Mouse (Mus musculus): Measurements from ENCODE around the gene Nectin4.

Nectin4 gene

GRCm38 (mm10) chr1:171360253-171360652 is 9.6 kb upstream of the Nectin4 start:
- DNase-seq (ENCODE audit: low spot score): no peak

GRCm38 (mm10) chr1:171360656-171361055 is 9.2 kb upstream of the Nectin4 start, which contains the start of gene Klhdc9:
TSS of gene Klhdc9 (minus strand) at chr1:171360798.
- peak; percentile 89 for DNase-seq (ENCODE audit: low spot score)

GRCm38 (mm10) chr1:171361106-171362103 is 8.5 kb upstream of the Nectin4 start:
- peak; percentile 64 for DNase-seq (ENCODE audit: low spot score)

GRCm38 (mm10) chr1:171365934-171366333 is 4.0 kb upstream of the Nectin4 start:
- DNase-seq (ENCODE audit: low spot score): no peak

- DNase-seq (ENCODE audit: low spot score): no peak
Measured at GRCm38 (mm10) chr1:171372880-171373279, 3.0 kb downstream of the Nectin4 start.

GRCm38 (mm10) chr1:171373946-171374345 is 4.0 kb downstream of the Nectin4 start:
- DNase-seq (ENCODE audit: low spot score): no peak

GRCm38 (mm10) chr1:171375646-171376097 is 5.8 kb downstream of the Nectin4 start:
- no peak for DNase-seq (ENCODE audit: low spot score)

GRCm38 (mm10) chr1:171378298-171378697 is 8.4 kb downstream of the Nectin4 start:
- DNase-seq (ENCODE audit: low spot score): no peak

- peak; percentile 51 for DNase-seq (ENCODE audit: low spot score)
Measured at GRCm38 (mm10) chr1:171379935-171380599, 10.2 kb downstream of the Nectin4 start.

- no peak for DNase-seq (ENCODE audit: low spot score)
Measured at GRCm38 (mm10) chr1:171382096-171382620, 12.3 kb downstream of the Nectin4 start.

GRCm38 (mm10) chr1:171384361-171384760 is 14.5 kb downstream of the Nectin4 start:
- no peak for DNase-seq (ENCODE audit: low spot score)

GRCm38 (mm10) chr1:171385171-171385570 is 15.3 kb downstream of the Nectin4 start:
- no peak for DNase-seq (ENCODE audit: low spot score)

- DNase-seq (ENCODE audit: low spot score): no peak
Measured at GRCm38 (mm10) chr1:171387099-171387498, 17.2 kb downstream of the Nectin4 start.

- DNase-seq (ENCODE audit: low spot score): no peak
Measured at GRCm38 (mm10) chr1:171388376-171389102, 18.6 kb downstream of the Nectin4 start, which contains the start of gene Arhgap30. TSS of gene Arhgap30 (plus strand) at chr1:171388954.

GRCm38 (mm10) chr1:171390101-171390500 is 20.2 kb downstream of the Nectin4 start:
- DNase-seq (ENCODE audit: low spot score): no peak

GRCm38 (mm10) chr1:171401821-171402220 is 31.9 kb downstream of the Nectin4 start:
- no peak for DNase-seq (ENCODE audit: low spot score)

- DNase-seq (ENCODE audit: low spot score): no peak
Measured at GRCm38 (mm10) chr1:171402991-171403390, 33.1 kb downstream of the Nectin4 start.

GRCm38 (mm10) chr1:171407263-171407662 is 37.4 kb downstream of the Nectin4 start:
- DNase-seq (ENCODE audit: low spot score): no peak

GRCm38 (mm10) chr1:171410231-171410630 is 40.3 kb downstream of the Nectin4 start:
- DNase-seq (ENCODE audit: low spot score): no peak

- peak; percentile 91 for DNase-seq (ENCODE audit: low spot score)
Measured at GRCm38 (mm10) chr1:171410947-171411484, 41.1 kb downstream of the Nectin4 start, which contains the start of gene Usf1. TSS of gene Usf1 (plus strand) at chr1:171411313.

- no peak for DNase-seq (ENCODE audit: low spot score)
Measured at GRCm38 (mm10) chr1:171411492-171411941, 41.6 kb downstream of the Nectin4 start.
